Mouse (Mus musculus) central nervous system, embryonic 14 days (tissue): ENCODE data around the gene Hmgn2. TPM values are rescaled to one million over a fixed set of nuclear protein-coding genes. Genes with fewer than 3 reads are reported as not detected.

Experiments used
- polyA plus RNA-seq: library from polyadenylated mRNA; depleted of rRNA; stranded (reverse); fragments of >200 nt; gene quantifications from 2 replicates; pipeline ENCODE4 v1.2.3, GENCODE M21; 2012; rRNA removed

The Hmgn2 gene
- 735 and 855 TPM in 2 replicates for polyA plus RNA-seq

GRCm38 (mm10) chr4:133968150-133968921, at the start of gene Hmgn2:
Hmgn2 (minus strand) TSS chr4:133968650.

GRCm38 (mm10) chr4:134000466-134001438, 32.3 kb upstream of the Hmgn2 start, which contains the start of gene Dhdds:
Dhdds (minus strand) TSS chr4:134000918.

Other genes starting within 250 kb of the Hmgn2 start
- 89.4 and 90.0 TPM in 2 replicates for gene Arid1a, start 211.9 kb downstream of the Hmgn2 start, polyA plus RNA-seq
- 14.3 and 18.3 TPM in 2 replicates for gene Rps6ka1, start 80.9 kb downstream of the Hmgn2 start, polyA plus RNA-seq
- 48.2 and 49.5 TPM in 2 replicates for gene Dhdds, start 32.3 kb upstream of the Hmgn2 start, polyA plus RNA-seq
- 0.32 and 0.36 TPM in 2 replicates for gene Lin28a, start 50.2 kb upstream of the Hmgn2 start, polyA plus RNA-seq
- gene Zfp683, start 85.2 kb upstream of the Hmgn2 start, polyA plus RNA-seq, result 0.04 TPM in 1 of 2 replicates, not detected in the other
- 1.2 and 2.1 TPM in 2 replicates for gene Crybg2, start 92.2 kb upstream of the Hmgn2 start, polyA plus RNA-seq
- 7.7 and 8.2 TPM in 2 replicates for gene Cd52, start 126.4 kb upstream of the Hmgn2 start, polyA plus RNA-seq
- 23.9 and 27.0 TPM in 2 replicates for gene Ubxn11, start 133.9 kb upstream of the Hmgn2 start, polyA plus RNA-seq
- 205 and 259 TPM in 2 replicates for gene Sh3bgrl3, start 160.1 kb upstream of the Hmgn2 start, polyA plus RNA-seq
- gene Cep85, start 218.5 kb upstream of the Hmgn2 start, polyA plus RNA-seq, result 28.7 and 29.6 TPM in 2 replicates
- gene Gm7534, start 234.4 kb upstream of the Hmgn2 start, polyA plus RNA-seq, result not detected in 2 replicates